Mouse (Mus musculus) CH12.LX (cell line): ENCODE results near the gene Slc47a1. TPM values are rescaled to one million over a fixed set of nuclear protein-coding genes. Genes with fewer than 3 reads are reported as not detected.
A peak's percentile ranks its signal among the peaks of the same experiment; 100 is the strongest.

Source experiments
- DNase-seq: peaks from one replicate; pipeline ENCODE4 v3.0.0-alpha.2; 2013; ENCODE audit errors: extremely low read depth
- H3K27ac ChIP-seq: 2 replicates; pipeline ENCODE4 v1.5.1; 2012; ENCODE audit warnings: low read depth, mild to moderate bottlenecking, control low read depth, moderate library complexity; ENCODE audit not compliant: insufficient read depth
- H3K27me3 ChIP-seq: replicated peaks from 2 replicates; pipeline ENCODE3; 2012; ENCODE audit warnings: inconsistent platforms
- H3K36me3 ChIP-seq, 2 experiments: replicated peaks in 1 of 2; 2 replicates each; pipeline versions ENCODE3 to v1.6.1; 2012; ENCODE audit warnings: inconsistent platforms in 1 of 2, low read length in 1 of 2, mild to moderate bottlenecking in 1 of 2, mixed read lengths in 1 of 2, moderate library complexity in 1 of 2; ENCODE audit not compliant: control insufficient read depth in 1 of 2, insufficient read depth in 1 of 2
- H3K4me1 ChIP-seq, 2 experiments: 2 replicates each; pipeline ENCODE4 v1.6.1; 2012; ENCODE audit warnings: inconsistent platforms in 1 of 2, moderate library complexity in 1 of 2; ENCODE audit not compliant: insufficient read depth in 2 of 2, control insufficient read depth in 1 of 2
- H3K4me2 ChIP-seq: 2 replicates; pipeline ENCODE4 v1.6.1; 2012; ENCODE audit warnings: low read depth, mild to moderate bottlenecking, control low read depth; ENCODE audit not compliant: poor library complexity, insufficient read depth, severe bottlenecking
- H3K4me3 ChIP-seq, 3 experiments: fragments of 150-350 bp in 1 of 3; sonication (generic) in 1 of 3; replicated peaks in 1 of 3; 2 replicates each; pipeline versions ENCODE3 to v1.5.1; 2011 to 2012; ENCODE audit warnings: low read depth in 2 of 3, low read length in 2 of 3, mild to moderate bottlenecking in 2 of 3, moderate library complexity in 2 of 3, control low read depth in 1 of 3, improper control_type of control experiment in 1 of 3, inconsistent platforms in 1 of 3, mixed read lengths in 1 of 3; ENCODE audit not compliant: poor library complexity in 1 of 3
- H3K79me2 ChIP-seq: replicated peaks from 2 replicates; pipeline ENCODE4 v1.6.1; 2012; ENCODE audit warnings: mild to moderate bottlenecking, moderate library complexity; ENCODE audit not compliant: control insufficient read depth, poor library complexity, insufficient read depth, severe bottlenecking; ENCODE audit errors: extremely low read depth
- H3K9ac ChIP-seq: 2 replicates; pipeline ENCODE4 v1.6.1; 2012; ENCODE audit warnings: low read depth, mild to moderate bottlenecking, control low read depth, moderate library complexity; ENCODE audit not compliant: insufficient read depth
- H3K9me3 ChIP-seq: replicated peaks from 2 replicates; pipeline ENCODE3; 2012; ENCODE audit warnings: low read length, inconsistent platforms, mixed read lengths
- CHD1 ChIP-seq: IDR thresholded peaks from 2 replicates; pipeline ENCODE4 v1.6.1; 2012; ENCODE audit warnings: low read depth, low read length, improper control_type of control experiment, inconsistent platforms
- CTCF ChIP-seq, 2 experiments: IDR thresholded peaks in 1 of 2; conservative IDR thresholded peaks in 1 of 2; 2 replicates each; pipeline ENCODE4 v1.5.1; 2011 to 2012; ENCODE audit warnings: low read depth in 2 of 2, low read length in 2 of 2, improper control_type of control experiment in 1 of 2, inconsistent platforms in 1 of 2, mild to moderate bottlenecking in 1 of 2, moderate library complexity in 1 of 2
- ETS1 ChIP-seq: conservative IDR thresholded peaks from 2 replicates; pipeline ENCODE4 v1.6.1; 2012; ENCODE audit warnings: low read depth, mild to moderate bottlenecking, inconsistent platforms, low read length, improper control_type of control experiment, moderate library complexity
- JUND ChIP-seq: conservative IDR thresholded peaks from 2 replicates; pipeline ENCODE4 v1.6.1; 2011; ENCODE audit warnings: low read depth, low read length, improper control_type of control experiment
- MAFK ChIP-seq: IDR thresholded peaks from 2 replicates; pipeline ENCODE4 v1.6.1; 2011; ENCODE audit warnings: low read length, improper control_type of control experiment; ENCODE audit not compliant: insufficient replicate concordance
- MXI1 ChIP-seq: IDR thresholded peaks from 2 replicates; pipeline ENCODE4 v1.6.1; 2011; ENCODE audit warnings: mild to moderate bottlenecking, low read depth, low read length, improper control_type of control experiment
- MYC ChIP-seq: IDR thresholded peaks from 2 replicates; pipeline ENCODE4 v1.6.1; 2011; ENCODE audit warnings: low read depth, mild to moderate bottlenecking, improper control_type of control experiment, low read length
- RAD21 ChIP-seq: IDR thresholded peaks from 2 replicates; pipeline ENCODE4 v1.6.1; 2011; ENCODE audit warnings: low read depth, mild to moderate bottlenecking, low read length, improper control_type of control experiment, moderate library complexity
- RCOR1 ChIP-seq: conservative IDR thresholded peaks from 2 replicates; pipeline ENCODE4 v1.6.1; 2012; ENCODE audit warnings: low read depth, mild to moderate bottlenecking, inconsistent platforms, low read length, improper control_type of control experiment
- SMC3 ChIP-seq: IDR thresholded peaks from 2 replicates; pipeline ENCODE4 v1.6.1; 2011; ENCODE audit warnings: low read depth, low read length, improper control_type of control experiment
- TCF12 ChIP-seq: IDR thresholded peaks from 2 replicates; pipeline ENCODE4 v1.6.1; 2014; ENCODE audit warnings: low read depth, mild to moderate bottlenecking, inconsistent platforms, low read length, improper control_type of control experiment
- ZC3H11A ChIP-seq: IDR thresholded peaks from 2 replicates; pipeline ENCODE4 v1.6.1; 2012; ENCODE audit warnings: low read depth, mild to moderate bottlenecking, inconsistent platforms, low read length, improper control_type of control experiment
- dilution Hi-C: fragments of 300-500 bp; cut with MboI; formaldehyde crosslinking; loops from 2 replicates; pipeline ENCODE4 v1.14.3; 2020; ENCODE audit warnings: low sequenced_read_pairs; ENCODE audit not compliant: extremely low pct_unique_long_range_greater_than_20kb, extremely low pct_ligation_motif_present
- in situ Hi-C: fragments of 300-500 bp; cut with MboI; formaldehyde crosslinking; loops from 3 replicates; pipeline ENCODE4 v1.14.3; 2019; ENCODE audit warnings: low sequenced_read_pairs, low pct_ligation_motif_present, low pct_unique_long_range_greater_than_20kb, mixed read lengths
- polyA plus RNA-seq: library from polyadenylated mRNA; unstranded; fragments of >175 nt; gene quantifications from 2 replicates; pipeline ENCODE4 v1.2.1, GENCODE M21; 2012; ENCODE audit warnings: low read depth; ENCODE audit not compliant: insufficient read length
- total RNA-seq, 2 experiments: library from RNA; depleted of rRNA; stranded (reverse); fragments of 300-350 nt in 1 of 2; fragments of >200 nt in 1 of 2; gene quantifications; 2 replicates each; pipeline ENCODE4 v1.2.3; 2012 to 2014

Gene Slc47a1
- total and polyA plus RNA-seq, 3 experiments = 24.3 to 46.4 (median 29.3) TPM

GRCm38 (mm10) chr11:61410129-61410528 is 32.0 kb upstream of the Slc47a1 start:
- Histone ChIP-seq H3K79me2 (no peaks in the 10 kb centered on the region), H3K9me3 (peaks cover 5% of the 10 kb centered on the region)
- peak; percentile 82 for DNase-seq
- TF ChIP-seq ETS1 (no peak), RAD21 (peak; percentile 88), ZC3H11A (peak; percentile 75), MYC (peak; percentile 85), RCOR1 (no peak), SMC3 (peak; percentile 89), TCF12 (peak; percentile 25; the same call in 1 of the 2 replicates), CTCF (conservative IDR thresholded peaks at IDR 0.05 in 1 of 2, IDR thresholded peaks at IDR 0.05 in 1 of 2; ENCODE audit: low read depth in 2 of 2, low read length in 2 of 2) (peak; percentile 93 to 99)
- TF ChIP-seq, all 38 proteins: peak for 6
- no peaks in the 10 kb centered on the region for H3K36me3 ChIP-seq
- H3K27me3 ChIP-seq = peaks cover 4% of the 10 kb centered on the region
- peaks cover 4 to 10% of the 10 kb centered on the region in 2 experiments; a peak in 3 of 4 replicates for H3K4me1 ChIP-seq
- in situ Hi-C loops (loop anchor here (5.0 kb wide), 3 partner anchors 58 to 307 kb away; no protein-coding TSS in a partner anchor), dilution Hi-C loops (no loop called here)
- no peak overlapping the region for H3K9ac ChIP-seq
- H3K27ac ChIP-seq = no peak overlapping the region
- no peak overlapping the region; the same call in 1 of the 2 replicates for H3K4me2 ChIP-seq
- H3K4me3 ChIP-seq = no peak overlapping the region

GRCm38 (mm10) chr11:61409051-61409450 is 30.9 kb upstream of the Slc47a1 start:
- peak overlapping the region in 2 of 3 experiments; percentile 74 to 83 for H3K4me3 ChIP-seq
- in situ Hi-C loops (loop anchor here (5.0 kb wide), 1 partner anchor 217 kb away; no protein-coding TSS in a partner anchor), dilution Hi-C loops (no loop called here)
- H3K27ac ChIP-seq = no peak overlapping the region
- H3K79me2 ChIP-seq = no peaks in the 10 kb centered on the region
- H3K9ac ChIP-seq = peak overlapping the region; percentile 28; the same call in 1 of the 2 replicates
- H3K36me3 ChIP-seq = no peaks in the 10 kb centered on the region
- TF ChIP-seq TCF12 (no peak), CTCF (conservative IDR thresholded peaks at IDR 0.05 in 1 of 2, IDR thresholded peaks at IDR 0.05 in 1 of 2; ENCODE audit: low read depth in 2 of 2, low read length in 2 of 2) (peak in 1 of 2 experiments; percentile 62; a peak in 2 of 4 replicates), SMC3 (peak; percentile 52), CHD1 (peak; percentile 55; the same call in 1 of the 2 replicates), JUND (peak; percentile 40; the same call in 1 of the 2 replicates), RAD21 (peak; percentile 44), MXI1 (no peak), MAFK (no peak)
- peaks cover 2% of the 10 kb centered on the region for H3K9me3 ChIP-seq
- peaks cover 4 to 10% of the 10 kb centered on the region in 2 experiments; a peak in 3 of 4 replicates for H3K4me1 ChIP-seq
- no peak overlapping the region for H3K4me2 ChIP-seq
- DNase-seq = no peak
- peaks cover 11% of the 10 kb centered on the region for H3K27me3 ChIP-seq
